Mouse (Mus musculus) ovary, postnatal 36 days (tissue): ENCODE results near the gene Hoga1.

ENCODE experiments used
- DNase-seq: peaks from one replicate; pipeline ENCODE4 v3.0.0; 2022; ENCODE audit warnings: low spot score, mixed read lengths

The Hoga1 gene

DNA sequence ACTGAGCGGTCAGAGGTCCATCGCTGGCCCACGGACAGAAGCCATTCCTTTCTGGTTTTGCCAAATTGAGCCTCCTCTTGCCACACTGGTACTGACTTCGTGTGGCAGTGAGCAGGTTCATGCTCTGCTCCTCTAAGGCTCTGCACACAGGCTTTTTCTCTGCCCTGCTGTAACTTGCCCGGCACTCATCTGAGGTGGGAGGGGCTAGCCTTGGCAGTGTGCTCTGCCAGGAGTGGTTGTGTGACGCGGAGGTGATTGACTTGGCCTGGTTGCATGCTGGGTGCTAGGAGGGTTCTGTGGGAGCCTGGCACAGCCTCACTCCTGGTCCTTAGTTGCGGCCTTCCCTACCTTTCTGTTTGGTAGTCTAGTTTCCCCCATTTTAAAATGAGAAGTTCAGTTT is 75.0 kb downstream of the Hoga1 start:
- DNase-seq: no peak
